Mouse (Mus musculus): ENCODE results near the gene Nlgn2. TPM values are rescaled to one million over a fixed set of nuclear protein-coding genes. Genes with fewer than 3 reads are reported as not detected.
A peak's percentile ranks its signal among the peaks of the same experiment; 100 is the strongest.

Gene Nlgn2
- polyA plus RNA-seq, 1 experiment from 2014 or later = 4.7 TPM

DNA sequence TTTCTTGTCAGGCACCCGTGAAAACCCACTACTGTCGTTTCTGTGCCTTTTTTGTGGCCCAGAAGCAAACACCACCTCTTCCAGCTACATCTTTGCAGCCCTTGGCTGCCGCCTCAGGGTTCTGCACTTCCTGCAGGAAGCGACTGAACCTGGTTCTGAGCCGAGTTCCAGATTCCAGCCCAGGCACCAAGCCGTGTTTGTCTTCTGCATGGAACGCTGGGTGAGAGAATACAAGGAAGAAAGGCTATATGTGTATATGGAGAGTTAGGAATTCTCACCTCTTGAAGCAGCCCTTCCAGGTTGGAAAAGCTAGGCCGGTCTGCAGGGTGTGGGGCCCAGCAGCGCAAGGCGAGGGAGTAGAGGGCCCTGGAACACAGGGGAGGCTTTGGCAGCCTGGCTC lies 17.1 kb upstream of the Nlgn2 start:
- H3K27me3 ChIP-seq (ENCODE audit: poor library complexity, severe bottlenecking) = peaks cover 43% of the 10 kb centered on the region
- peak overlapping the region; percentile 23; the same call in 1 of the 2 replicates for H3K4me3 ChIP-seq
- H3K27ac ChIP-seq = peak overlapping the region; percentile 72
- H3K4me1 ChIP-seq = peaks cover 39% of the 10 kb centered on the region
- 88% methylated on average over 10 of the region's 10 CpGs for WGBS
- H3K36me3 ChIP-seq (replicated peaks) = peaks cover 33% of the 10 kb centered on the region
- H3K9me3 ChIP-seq = no peaks in the 10 kb centered on the region
- DNase-seq (ENCODE audit: extremely low spot score, low spot score) = no peak

DNA sequence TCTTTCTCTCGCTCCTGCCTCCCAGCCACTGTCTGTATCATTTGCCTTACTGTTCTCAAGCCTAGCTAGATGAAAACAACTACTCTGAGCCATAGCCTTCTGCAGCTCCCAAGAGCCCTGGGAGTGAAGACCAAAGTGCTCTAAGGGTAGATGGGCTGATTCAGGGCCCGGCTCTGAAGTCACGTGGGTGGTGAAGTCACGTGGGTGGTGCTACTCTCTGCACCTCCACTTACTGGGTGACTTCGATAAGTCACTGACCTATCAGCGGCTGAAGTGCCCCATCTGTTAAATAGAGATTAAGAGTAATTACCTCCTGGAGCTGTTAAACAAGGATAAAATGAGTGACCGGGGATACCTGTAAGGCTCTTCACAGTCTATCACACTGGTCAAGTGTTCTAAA lies 16.4 kb upstream of the Nlgn2 start:
- peak overlapping the region; percentile 56 for H3K27ac ChIP-seq
- no peak overlapping the region for H3K4me3 ChIP-seq
- peaks cover 39% of the 10 kb centered on the region for H3K4me1 ChIP-seq
- peaks cover 40% of the 10 kb centered on the region for H3K36me3 ChIP-seq (replicated peaks)
- DNase-seq (ENCODE audit: extremely low spot score, low spot score) = no peak
- H3K27me3 ChIP-seq (ENCODE audit: poor library complexity, severe bottlenecking) = peaks cover 36% of the 10 kb centered on the region
- 80% methylated on average over 7 of the region's 7 CpGs for WGBS
- H3K9me3 ChIP-seq = no peaks in the 10 kb centered on the region

DNA sequence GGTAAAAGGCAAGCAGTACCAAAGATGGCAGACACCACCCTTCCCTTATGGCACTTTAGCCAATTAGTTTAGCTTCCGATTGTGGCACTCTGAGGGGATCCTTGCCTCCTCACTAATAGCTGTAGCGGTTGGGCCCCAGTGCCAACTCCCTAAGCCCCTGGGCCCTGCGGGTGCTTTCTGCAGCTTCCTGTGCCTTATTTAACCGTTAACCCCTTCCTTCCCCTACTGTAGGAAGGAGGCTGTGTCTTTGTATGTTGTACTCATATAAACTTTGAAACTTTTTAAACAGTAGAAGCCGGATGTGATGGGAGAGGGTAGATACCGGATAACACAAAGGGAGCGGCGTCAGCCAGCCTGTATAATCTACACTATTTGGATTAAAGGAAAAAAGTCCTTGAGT lies 13.2 kb upstream of the Nlgn2 start:
- no peaks in the 10 kb centered on the region for H3K9me3 ChIP-seq
- peaks cover 55% of the 10 kb centered on the region for H3K36me3 ChIP-seq (replicated peaks)
- H3K4me3 ChIP-seq = no peak overlapping the region
- H3K27ac ChIP-seq = no peak overlapping the region
- H3K4me1 ChIP-seq = peaks cover 57% of the 10 kb centered on the region
- 83% methylated on average over 8 of the region's 8 CpGs for WGBS
- H3K27me3 ChIP-seq (ENCODE audit: poor library complexity, severe bottlenecking) = peaks cover 3% of the 10 kb centered on the region; the same call in 1 of the 2 replicates
- no peak for DNase-seq (ENCODE audit: extremely low spot score, low spot score)

DNA sequence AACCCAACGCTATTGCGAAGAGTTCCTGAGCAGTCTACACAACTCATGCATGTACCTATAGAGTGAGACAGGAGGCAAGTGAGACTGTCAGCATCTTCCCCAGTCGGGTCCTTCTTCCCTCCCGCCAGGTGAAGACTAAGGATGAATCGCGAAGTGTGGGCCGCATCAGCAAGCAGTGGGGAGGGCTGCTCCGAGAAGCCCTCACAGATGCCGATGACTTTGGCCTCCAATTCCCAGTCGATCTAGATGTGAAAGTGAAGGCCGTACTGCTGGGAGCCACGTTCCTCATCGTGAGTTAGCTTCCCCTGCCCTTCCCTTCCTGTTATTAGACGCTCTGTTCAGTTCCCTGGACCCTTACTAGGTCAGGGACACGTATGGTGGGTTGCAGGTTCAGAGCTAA lies 12.3 kb upstream of the Nlgn2 start:
- Histone ChIP-seq H3K27ac (no peak overlapping the region), H3K9me3 (no peaks in the 10 kb centered on the region), H3K36me3 (replicated peaks) (peaks cover 55% of the 10 kb centered on the region), H3K27me3 (ENCODE audit: poor library complexity, severe bottlenecking) (no peaks in the 10 kb centered on the region), H3K4me3 (no peak overlapping the region), H3K4me1 (peaks cover 56% of the 10 kb centered on the region)
- WGBS = 92% methylated on average over 15 of the region's 15 CpGs
- no peak for DNase-seq (ENCODE audit: extremely low spot score, low spot score)

DNA sequence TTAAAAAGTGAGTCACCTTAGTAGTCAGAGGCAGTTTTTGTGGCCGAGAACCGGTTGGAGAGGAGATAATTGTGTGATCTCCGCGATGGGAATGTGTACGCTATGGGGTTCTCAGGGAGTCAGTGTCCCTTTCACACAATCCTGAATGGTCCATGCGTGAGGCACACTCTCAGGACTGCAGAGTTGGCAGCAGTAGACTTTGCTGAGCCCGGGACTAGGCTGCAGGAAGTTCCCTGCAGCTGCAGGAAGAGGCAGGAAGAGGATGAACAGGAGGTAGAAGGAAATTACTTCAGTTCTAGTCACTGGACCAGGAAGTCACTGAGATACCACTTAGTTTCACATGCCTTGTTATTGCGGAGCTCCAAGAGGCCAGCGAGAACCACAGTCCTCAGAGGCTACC lies 11.5 kb upstream of the Nlgn2 start:
- Histone ChIP-seq H3K4me1 (peaks cover 56% of the 10 kb centered on the region), H3K36me3 (replicated peaks) (peaks cover 55% of the 10 kb centered on the region), H3K4me3 (no peak overlapping the region), H3K27ac (no peak overlapping the region), H3K27me3 (ENCODE audit: poor library complexity, severe bottlenecking) (no peaks in the 10 kb centered on the region), H3K9me3 (no peaks in the 10 kb centered on the region)
- 88% methylated on average over 9 of the region's 9 CpGs for WGBS
- DNase-seq (ENCODE audit: extremely low spot score, low spot score) = no peak

DNA sequence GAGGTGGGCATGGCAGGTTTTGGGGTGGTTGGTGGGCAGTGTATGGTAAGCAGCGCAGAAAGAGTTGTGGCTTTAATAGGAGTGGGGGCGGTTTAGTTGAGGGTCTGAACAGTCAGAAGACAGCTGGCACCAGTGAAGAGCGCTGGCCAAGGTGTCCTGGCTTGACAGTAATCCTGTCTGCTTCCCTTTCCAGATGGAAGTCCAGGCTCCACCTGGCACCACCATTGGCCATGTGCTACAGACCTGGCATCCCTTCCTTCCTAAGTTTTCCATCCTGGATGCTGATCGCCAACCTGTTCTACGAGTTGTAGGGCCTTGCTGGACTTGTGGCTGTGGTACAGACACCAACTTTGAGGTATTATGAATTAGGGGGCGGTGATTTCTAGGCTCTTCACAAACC lies 10.4 kb upstream of the Nlgn2 start:
- WGBS = 96% methylated on average over 6 of the region's 6 CpGs
- H3K27me3 ChIP-seq (ENCODE audit: poor library complexity, severe bottlenecking) = no peaks in the 10 kb centered on the region
- peaks cover 45% of the 10 kb centered on the region for H3K4me1 ChIP-seq
- H3K27ac ChIP-seq = peak overlapping the region; percentile 97; the same call in 1 of the 2 replicates
- peak overlapping the region; percentile 82; the same call in 1 of the 2 replicates for H3K4me3 ChIP-seq
- no peak for DNase-seq (ENCODE audit: extremely low spot score, low spot score)
- H3K36me3 ChIP-seq (replicated peaks) = peaks cover 55% of the 10 kb centered on the region
- no peaks in the 10 kb centered on the region for H3K9me3 ChIP-seq

DNA sequence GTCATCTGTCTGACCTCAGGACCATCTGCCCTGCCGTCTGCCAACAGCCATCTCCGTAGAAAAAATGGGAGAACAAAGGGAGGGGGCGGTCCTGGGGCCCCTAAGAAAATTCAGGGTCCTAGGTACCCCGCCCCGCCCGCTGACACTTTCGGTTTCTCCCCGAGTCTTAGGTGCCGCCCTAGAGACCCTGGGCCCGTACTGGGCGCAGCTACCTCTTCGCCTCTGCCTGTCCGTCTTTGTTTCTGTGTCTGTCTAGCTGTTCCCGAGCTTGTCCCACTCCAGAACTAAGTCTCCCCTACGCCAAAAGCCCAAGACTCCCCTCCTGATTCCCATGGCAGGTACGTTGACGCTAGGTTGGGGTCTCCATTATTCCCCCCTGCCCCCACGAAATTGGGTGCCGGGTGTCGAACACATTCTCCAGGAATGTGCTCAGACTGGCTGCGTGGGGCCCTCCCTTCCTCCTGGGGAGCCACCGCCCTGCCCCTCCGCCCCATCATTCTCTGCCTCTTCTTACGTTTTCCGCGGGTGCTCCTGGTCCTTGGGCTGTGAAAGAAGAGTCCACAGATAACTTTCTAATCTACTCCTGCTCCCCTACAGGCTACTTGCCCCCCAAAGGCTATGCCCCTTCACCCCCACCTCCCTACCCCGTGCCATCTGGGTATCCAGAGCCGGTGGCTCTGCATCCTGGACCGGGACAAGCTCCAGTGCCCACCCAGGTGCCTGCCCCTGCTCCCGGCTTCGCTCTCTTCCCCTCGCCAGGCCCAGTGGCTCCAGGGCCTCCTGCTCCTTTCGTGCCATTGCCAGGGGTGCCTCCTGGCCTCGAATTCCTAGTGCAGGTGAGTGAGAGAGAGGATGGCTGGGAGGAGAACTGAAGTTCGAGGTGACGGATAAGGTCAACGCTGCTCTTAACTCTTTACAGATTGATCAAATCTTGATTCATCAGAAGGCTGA lies 9.4 kb upstream of the Nlgn2 start:
- Histone ChIP-seq H3K4me1 (peaks cover 43% of the 10 kb centered on the region), H3K4me3 (peak overlapping the region; percentile 82), H3K9me3 (no peaks in the 10 kb centered on the region), H3K27me3 (ENCODE audit: poor library complexity, severe bottlenecking) (no peaks in the 10 kb centered on the region), H3K27ac (peak overlapping the region; percentile 97), H3K36me3 (replicated peaks) (peaks cover 45% of the 10 kb centered on the region)
- WGBS = 11% methylated on average over 37 of the region's 37 CpGs
- DNase-seq (ENCODE audit: extremely low spot score, low spot score) = no peak

DNA sequence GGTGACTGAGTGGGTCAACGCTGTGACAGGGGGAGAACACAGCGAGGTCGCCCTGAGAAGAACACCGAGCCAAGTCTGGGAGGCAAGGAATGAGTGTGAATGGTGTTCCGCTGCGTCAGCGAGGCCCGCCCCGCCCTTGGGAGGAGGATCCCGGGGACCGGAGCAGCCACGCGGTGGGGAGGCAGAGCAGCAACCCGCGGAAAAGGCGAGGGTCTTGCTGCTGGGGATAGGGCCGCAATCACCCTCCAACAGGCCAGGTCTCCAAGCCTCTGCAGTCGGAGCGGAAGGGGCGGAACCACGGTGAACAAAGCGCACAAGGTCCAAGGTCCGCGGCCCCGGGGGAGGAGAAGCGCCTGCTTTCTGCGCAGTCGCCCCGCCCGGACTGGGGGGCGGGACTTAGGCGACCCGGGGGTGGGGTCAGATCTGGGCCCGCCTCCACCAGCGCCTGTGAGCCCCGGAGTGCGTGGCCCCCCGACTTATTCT lies 8.7 kb upstream of the Nlgn2 start, which contains the start of gene Plscr3:
TSS of gene Plscr3 (plus strand) at position 179 of the 483 bp plus-strand sequence.
- WGBS = under 1% methylated on average over 37 of the region's 38 CpGs

DNA sequence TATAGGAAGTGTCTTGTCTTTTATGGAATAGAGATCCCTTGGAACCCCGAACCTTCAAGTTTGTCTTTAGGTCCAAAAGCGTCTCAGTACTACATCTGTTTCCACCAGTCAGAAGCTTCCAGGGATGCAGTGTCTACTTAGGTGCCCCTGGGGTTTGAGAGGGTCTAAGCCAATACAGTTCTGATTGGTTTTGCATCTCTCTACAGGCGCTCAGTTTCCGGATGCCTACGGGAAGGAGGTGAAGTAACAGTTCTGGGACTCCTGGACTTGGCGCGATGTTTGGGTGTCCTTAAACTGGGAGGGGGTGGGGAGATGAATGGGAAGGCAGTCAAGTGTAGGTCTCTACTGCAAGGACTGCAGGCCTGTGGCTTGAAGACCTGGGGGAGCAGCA lies 1.1 kb upstream of the Nlgn2 start:
- Histone ChIP-seq H3K27ac (peak overlapping the region; percentile 87), H3K4me1 (peaks cover 59% of the 10 kb centered on the region), H3K27me3 (ENCODE audit: poor library complexity, severe bottlenecking) (peaks cover 33% of the 10 kb centered on the region), H3K36me3 (replicated peaks) (peaks cover 4% of the 10 kb centered on the region), H3K4me3 (peak overlapping the region; percentile 75), H3K9me3 (no peaks in the 10 kb centered on the region)
- no peak for DNase-seq (ENCODE audit: extremely low spot score, low spot score)
- 4% methylated on average over 7 of the region's 7 CpGs for WGBS

More for the DNA sequence above, 8.7 kb upstream of the Nlgn2 start, which contains the start of gene Plscr3:
- peak within 1 kb of the TSS; percentile 82 for H3K4me3 ChIP-seq
- H3K27ac ChIP-seq = peak within 1 kb of the TSS; percentile 97
- peaks cover 41% of the 10 kb centered on the region for H3K4me1 ChIP-seq
- no peaks in the 10 kb centered on the region for H3K9me3 ChIP-seq
- peaks cover 37% of the 10 kb centered on the region for H3K36me3 ChIP-seq (replicated peaks)
- peak; percentile 95 for DNase-seq (ENCODE audit: extremely low spot score, low spot score)
- H3K27me3 ChIP-seq (ENCODE audit: poor library complexity, severe bottlenecking) = no peaks in the 10 kb centered on the region

DNA sequence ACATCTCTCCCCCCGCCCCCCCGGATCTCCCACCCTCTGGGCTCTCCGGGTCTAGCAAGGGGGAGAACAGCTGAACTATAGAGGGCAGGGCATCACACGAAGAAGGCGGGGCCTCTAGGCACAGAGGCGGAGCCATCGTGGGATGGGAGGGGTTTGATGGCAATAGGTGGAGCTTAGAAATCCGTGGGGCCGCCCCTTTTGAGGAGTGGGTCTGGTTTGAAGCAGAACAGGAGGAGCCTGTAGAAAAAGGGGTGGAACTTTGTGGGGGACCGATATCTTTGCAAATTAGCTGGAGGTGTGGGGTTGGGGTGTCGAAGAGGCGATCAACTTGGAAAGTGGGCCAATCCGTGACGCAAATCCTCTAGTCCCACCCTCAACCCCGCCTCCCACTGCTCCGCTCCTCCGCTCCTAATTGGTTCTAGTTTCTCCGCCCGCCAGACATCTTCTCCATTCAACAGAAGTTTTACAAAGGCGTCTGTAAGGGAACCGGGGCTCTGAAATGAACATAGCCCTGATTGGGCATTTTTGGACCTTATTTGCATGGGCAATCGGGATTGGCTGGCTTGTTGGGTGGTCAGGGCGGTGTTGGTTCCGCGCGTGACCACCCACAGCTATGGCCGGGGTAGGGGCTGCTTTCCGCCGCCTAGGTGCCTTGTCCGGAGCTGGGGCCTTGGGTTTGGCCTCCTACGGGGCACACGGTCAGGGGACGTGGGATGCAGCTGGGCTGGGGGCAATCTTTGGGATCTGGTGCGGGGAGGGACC lies 549 bp upstream of the Nlgn2 start, which contains the start of gene Tmem256:
TSS of gene Tmem256 (plus strand) at position 563 of the 762 bp plus-strand sequence.
- Histone ChIP-seq H3K36me3 (replicated peaks) (peaks cover 10% of the 10 kb centered on the region), H3K9me3 (no peaks in the 10 kb centered on the region), H3K27me3 (ENCODE audit: poor library complexity, severe bottlenecking) (peaks cover 39% of the 10 kb centered on the region), H3K4me1 (peaks cover 62% of the 10 kb centered on the region), H3K27ac (peak within 1 kb of the TSS; percentile 87), H3K4me3 (peak within 1 kb of the TSS; percentile 75)
- under 1% methylated on average over 34 of the region's 34 CpGs for WGBS
- peak; percentile 96 for DNase-seq (ENCODE audit: extremely low spot score, low spot score)

DNA sequence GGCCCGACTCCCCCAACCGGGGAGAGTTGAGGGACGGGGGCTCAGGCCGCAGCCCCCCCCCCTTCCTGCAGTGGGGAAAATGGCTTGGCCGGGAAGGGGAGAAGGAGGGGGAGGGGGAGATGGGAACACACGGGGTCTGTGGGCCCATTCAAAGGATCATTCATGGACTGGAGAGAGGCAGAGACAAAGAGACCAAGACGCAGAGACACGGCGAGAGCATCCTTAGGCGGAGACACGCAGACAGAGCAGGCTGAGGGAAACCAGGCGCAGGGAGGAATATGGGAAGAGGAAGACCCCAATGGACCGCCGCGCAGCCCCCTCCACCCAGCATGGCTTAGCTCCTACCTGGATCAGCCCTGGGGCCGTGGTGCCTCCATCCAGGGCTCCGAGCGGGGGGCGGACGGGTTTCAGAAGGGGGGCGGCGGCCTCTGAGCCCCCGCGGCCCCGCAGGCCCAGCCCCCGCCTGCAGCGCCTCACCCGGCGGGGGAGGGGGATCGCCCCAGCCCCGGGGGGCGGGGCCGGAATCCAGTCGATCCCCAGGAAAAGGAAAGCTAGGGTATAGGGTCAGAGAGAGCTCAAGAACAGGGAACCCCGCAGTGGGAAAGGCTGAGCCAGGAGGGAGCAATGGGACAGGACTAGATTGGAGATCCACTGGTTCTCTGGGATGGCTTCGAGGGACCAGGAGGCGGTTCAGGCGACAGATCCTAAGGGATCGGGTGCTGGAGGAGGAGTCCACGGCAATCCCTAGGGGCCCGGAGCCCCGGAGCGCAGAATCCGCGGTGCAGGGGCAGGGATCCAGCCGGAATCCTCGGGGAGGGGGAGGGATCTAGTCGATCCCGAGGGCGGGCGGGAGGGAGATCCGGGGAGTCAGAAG lies 644 bp downstream of the Nlgn2 start:
- WGBS = under 1% methylated on average over 52 of the region's 52 CpGs
- H3K27me3 ChIP-seq (ENCODE audit: poor library complexity, severe bottlenecking) = peaks cover 51% of the 10 kb centered on the region
- peaks cover 22% of the 10 kb centered on the region for H3K36me3 ChIP-seq (replicated peaks)
- peak overlapping the region; percentile 87 for H3K27ac ChIP-seq
- H3K9me3 ChIP-seq = no peaks in the 10 kb centered on the region
- DNase-seq (ENCODE audit: extremely low spot score, low spot score) = peak; percentile 54
- H3K4me3 ChIP-seq = peak overlapping the region; percentile 75
- peaks cover 62% of the 10 kb centered on the region for H3K4me1 ChIP-seq

DNA sequence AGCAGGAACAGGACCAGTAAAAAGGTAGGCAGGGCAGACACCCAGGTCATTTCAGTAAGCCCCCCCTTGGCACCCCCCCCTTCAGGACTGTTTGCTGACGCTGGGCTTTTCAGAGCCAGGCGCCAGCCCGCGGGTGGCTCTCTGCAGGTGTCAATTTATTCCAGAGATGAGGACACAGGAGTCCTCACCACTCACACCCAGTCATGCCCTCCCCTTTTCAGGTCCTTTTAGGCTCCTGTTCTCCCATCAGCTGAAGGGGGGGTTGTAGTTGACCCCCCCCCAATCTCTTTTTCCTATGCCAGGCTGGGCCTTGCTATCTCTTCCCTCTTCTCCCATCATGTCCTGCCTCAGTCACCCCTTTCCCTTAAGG lies 1.6 kb downstream of the Nlgn2 start:
- Histone ChIP-seq H3K4me3 (peak overlapping the region; percentile 75), H3K27me3 (ENCODE audit: poor library complexity, severe bottlenecking) (peaks cover 52% of the 10 kb centered on the region), H3K9me3 (no peaks in the 10 kb centered on the region), H3K36me3 (replicated peaks) (peaks cover 31% of the 10 kb centered on the region), H3K4me1 (peaks cover 66% of the 10 kb centered on the region), H3K27ac (peak overlapping the region; percentile 87)
- WGBS = 2% methylated on average over 4 of the region's 4 CpGs
- DNase-seq (ENCODE audit: extremely low spot score, low spot score) = no peak
